Mouse (Mus musculus) duodenum, adult 2 months (tissue): ENCODE measurements around the gene Prok2. TPM values are rescaled to one million over a fixed set of nuclear protein-coding genes. Genes with fewer than 3 reads are reported as not detected.

Experiments used
- polyA plus RNA-seq: library from polyadenylated mRNA; depleted of rRNA; stranded (reverse); fragments of >200 nt; gene quantifications from 2 replicates; pipeline ENCODE4 v1.2.3, GENCODE M21; 2012; ENCODE audit warnings: low replicate concordance; rRNA removed

The Prok2 gene
- not detected in 2 replicates for polyA plus RNA-seq

GRCm38 (mm10) chr6:99725971-99726561 lies at the start of gene Prok2:
Prok2 (minus strand) TSS chr6:99726392.

DNA sequence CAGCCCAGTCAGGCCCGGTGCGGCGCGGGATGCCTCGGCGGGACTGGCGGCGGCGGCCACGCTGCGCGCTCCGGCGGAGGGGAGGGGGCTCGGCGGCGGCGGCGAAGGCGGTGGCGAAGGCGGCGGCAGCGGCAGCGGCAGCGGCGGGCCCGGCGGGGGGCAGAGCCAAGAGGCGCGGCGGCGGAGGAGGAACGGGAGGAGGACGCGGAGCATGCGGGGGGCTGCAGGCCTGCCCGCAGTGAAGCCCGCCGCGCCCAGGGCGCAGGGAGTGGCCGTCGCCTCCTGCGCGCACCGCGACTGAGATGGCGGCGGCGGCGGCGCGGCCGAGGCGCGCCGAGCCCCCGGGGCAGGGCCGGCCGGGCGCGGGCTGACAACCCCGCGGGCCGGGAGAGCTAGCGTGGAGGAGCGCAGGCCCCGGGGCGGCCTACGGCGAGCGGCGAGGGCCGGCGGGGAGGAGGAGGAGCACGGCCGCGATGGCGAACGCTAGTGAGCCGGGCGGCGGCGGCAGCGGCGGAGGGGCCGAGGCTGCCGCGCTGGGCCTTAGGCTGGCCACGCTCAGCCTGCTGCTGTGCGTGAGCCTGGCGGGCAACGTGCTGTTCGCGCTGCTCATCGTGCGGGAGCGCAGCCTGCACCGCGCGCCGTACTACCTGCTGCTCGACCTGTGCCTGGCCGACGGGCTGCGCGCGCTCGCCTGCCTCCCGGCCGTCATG lies 33.8 kb downstream of the Prok2 start, which contains the start of gene Gpr27:
TSS of gene Gpr27 (plus strand) at position 474 of the 710 bp plus-strand sequence.

DNA sequence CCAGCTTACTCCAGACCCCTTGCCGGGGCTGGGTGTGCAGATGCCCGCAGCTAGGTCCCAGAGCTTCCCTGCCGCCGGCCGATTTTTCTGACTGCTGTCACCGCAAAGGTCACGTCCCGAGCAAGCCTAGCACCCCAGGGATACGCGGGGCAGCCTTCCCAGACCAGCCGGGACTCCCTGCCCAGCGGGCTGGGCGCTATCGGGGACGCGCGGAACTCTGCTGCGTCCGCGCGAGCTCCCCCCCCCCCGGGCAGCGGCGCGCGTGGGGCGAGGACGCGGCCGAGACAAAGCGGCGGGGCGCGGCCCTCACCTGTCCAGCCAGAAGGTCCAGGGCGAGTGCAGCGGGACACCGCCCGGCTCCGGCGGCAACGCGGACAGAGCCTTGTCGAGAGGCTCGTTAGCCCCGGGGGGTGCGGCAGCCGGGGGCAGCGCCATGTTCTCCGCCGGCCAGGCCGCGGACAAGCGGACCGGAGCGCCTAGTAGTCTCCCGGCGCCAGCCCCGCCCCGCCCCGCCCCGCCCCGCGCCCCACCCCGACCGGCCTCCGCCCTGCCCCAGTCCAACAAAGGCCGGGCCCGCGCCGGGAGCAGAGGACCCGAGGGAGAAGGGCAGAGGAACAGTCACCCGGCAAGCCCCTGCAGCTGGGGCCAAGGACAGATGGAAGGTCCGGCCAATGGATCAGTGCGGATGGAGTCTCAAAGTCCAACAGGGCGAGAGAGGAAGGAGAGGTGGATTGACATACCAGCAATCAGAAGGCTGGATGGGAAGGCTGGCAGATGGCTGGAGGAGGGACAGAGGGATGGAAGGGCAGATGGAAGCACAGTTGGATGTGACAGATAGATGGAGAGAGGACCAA lies 59.6 kb downstream of the Prok2 start, which contains the start of the genes Eif4e3 and Gm20696:
TSS of gene Eif4e3 (minus strand) at position 454 of the 854 bp plus-strand sequence.
TSS of gene Gm20696 (minus strand) at position 480 of the 854 bp plus-strand sequence.

Other genes with a start within 250 kb of the Prok2 start
- 30.8 and 54.3 TPM in 2 replicates for gene Foxp1, start 203.7 kb downstream of the Prok2 start, polyA plus RNA-seq
- 1.3 and 1.7 TPM in 2 replicates for gene Eif4e3, start 59.6 kb downstream of the Prok2 start, polyA plus RNA-seq
- gene Gm20696, start 59.6 kb downstream of the Prok2 start, polyA plus RNA-seq, result 0.20 and 0.34 TPM in 2 replicates
- 3.2 and 4.9 TPM in 2 replicates for gene Gpr27, start 33.7 kb downstream of the Prok2 start, polyA plus RNA-seq